Mouse (Mus musculus) urinary bladder, postnatal 4 days (tissue): ENCODE measurements around the gene Hist1h4h.
A peak's percentile ranks its signal among the peaks of the same experiment; 100 is the strongest.

Experiments
- DNase-seq, 2 experiments: peaks; one replicate each; pipeline ENCODE4 v3.0.0; 2021 to 2022; ENCODE audit warnings: low spot score in 2 of 2

Hist1h4h gene

DNA sequence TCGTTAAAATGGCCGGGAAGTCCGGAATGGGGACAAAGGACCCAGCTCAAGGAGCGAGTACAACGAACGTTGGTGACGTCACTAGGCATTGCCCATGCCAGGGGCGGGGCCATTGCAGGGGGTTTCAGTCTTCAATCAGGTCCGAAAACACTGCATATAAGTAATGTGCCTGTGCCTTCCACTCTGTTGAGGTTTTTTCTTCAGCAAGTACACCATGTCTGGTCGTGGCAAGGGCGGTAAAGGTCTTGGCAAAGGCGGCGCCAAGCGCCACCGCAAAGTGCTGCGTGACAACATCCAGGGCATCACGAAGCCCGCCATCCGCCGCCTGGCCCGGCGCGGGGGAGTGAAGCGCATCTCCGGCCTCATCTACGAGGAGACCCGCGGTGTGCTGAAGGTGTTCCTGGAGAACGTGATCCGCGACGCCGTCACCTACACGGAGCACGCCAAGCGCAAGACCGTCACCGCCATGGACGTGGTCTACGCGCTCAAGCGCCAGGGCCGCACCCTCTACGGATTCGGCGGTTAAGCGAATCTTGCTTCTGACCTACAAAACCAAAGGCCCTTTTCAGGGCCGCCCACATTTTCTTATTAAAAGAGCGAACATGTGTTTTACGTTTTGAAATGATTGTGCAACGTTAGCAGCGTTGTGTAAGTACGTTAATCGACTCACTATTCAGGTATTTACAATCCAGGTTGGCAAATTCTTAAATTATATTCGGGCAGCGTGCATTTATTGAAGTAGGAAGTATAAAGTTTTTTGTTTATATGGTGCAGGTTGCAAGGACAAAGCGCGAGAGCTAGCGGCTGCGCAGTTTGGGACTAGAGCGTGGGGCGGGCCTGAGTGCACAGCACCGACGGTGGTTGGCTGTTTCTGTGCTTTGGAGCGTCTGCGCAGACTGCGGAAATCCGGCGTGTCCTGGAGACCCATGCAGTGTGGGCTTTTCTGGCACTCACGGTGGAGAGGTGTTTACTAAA, at the start of gene Hist1h4h:
Gene Hist1h4h, plus strand, starts transcription at position 150 of the 975 bp plus-strand sequence.
- DNase-seq: peak; percentile 95

DNA sequence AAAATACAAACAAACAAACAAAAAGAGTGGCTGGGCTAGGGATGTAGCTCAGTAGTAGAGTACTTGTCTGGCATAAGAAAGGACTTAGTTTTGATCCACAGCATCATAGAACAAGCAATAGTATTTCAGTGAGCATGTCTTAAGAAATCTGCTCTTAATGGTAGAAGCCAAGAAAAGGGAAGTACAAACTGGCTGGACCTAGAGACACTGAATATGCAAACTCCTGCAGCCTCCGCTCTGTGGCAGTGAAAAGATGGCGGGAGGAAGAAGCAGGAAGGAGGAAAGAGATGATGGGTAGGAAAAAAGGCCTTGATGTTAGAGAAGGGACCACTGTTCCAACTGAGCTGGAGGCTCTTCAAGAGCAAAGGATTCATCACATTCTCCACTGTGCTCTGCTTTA, 47.7 kb upstream of the Hist1h4h start:
- DNase-seq: no peak

DNA sequence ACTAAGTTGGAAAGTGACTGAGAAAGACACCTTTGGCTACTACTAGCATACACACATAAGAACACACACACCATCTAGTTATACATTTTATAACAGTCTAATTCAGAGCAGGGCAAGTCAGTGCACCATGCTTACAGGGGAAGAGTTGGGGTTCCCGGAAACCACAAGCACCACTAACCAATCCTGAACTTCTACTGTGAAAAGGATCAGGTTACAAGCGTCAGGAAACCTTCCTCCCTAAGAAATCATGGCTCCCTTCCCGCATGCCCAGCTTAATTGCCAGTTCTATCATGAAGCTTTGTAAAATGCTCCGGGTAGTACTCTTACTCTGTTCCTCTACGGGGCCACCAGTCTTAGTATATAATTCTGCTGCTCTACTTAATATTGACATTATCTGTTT, 45.6 kb upstream of the Hist1h4h start:
- no peak for DNase-seq

DNA sequence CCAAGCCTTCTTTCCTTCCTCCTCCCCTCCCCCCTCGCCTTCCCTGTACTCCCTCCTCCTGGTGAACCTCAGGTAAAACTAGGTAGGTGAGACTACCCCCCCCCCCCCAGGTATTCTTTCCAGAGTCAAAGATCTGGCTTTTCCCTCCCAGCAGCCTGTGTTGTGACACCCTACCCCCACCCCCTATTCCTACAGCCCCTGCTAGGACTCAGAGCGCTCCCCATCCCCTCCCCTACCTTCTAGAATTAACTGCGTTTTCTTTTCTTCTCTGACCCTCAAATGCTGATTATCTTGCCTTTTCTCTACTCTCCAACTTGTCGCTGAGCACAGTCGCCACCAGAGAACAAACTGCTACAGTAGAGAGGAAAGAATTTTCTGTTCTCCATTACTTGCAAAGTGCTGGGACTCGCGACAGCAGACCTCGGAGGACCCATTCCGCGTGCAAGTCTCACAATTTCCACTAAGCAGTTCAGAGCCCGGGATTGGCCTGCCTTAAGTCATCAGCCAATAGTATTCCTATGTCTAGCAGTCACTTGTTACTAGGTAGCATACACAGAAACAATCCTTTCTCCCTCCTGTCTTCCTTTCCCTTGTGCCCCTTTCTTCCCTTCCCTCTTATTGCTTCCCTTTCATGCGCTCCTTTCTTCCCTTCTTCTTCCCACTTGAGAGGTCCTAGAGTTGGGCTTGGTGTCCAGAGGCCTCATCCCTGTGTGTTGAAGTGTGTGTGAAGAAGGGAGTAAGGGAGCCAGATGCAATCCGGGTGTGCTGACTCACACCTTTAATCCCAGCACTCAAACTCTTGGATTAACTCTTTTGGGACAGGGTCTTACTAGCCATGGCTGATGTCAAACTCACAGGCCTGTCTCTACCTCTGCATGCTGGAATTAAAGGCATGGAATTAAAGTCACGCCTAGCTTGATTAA, 42.2 kb upstream of the Hist1h4h start, which contains the start of gene Btn2a2:
Gene Btn2a2, minus strand, starts transcription at position 458 of the 923 bp plus-strand sequence.
- DNase-seq: peak; percentile 41 to 61

DNA sequence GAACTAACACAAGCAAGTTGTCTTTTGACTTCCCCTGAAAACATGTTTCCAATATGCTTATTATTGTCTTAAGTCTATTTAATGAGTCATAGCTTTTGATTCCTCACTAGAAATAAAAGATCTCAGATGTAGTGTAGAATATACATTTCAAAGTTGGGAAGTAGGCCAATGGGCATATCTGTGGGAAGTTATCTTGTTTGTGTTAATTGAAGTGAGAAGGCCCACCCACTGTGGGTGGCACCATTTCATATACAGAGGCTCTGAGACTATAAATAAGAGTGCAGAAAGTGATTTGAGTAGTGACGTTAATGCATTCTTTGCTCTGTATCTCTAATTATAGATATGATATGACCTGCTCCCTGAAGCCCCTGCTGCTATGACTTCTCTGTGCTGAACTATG, 40.0 kb upstream of the Hist1h4h start:
- DNase-seq: no peak

DNA sequence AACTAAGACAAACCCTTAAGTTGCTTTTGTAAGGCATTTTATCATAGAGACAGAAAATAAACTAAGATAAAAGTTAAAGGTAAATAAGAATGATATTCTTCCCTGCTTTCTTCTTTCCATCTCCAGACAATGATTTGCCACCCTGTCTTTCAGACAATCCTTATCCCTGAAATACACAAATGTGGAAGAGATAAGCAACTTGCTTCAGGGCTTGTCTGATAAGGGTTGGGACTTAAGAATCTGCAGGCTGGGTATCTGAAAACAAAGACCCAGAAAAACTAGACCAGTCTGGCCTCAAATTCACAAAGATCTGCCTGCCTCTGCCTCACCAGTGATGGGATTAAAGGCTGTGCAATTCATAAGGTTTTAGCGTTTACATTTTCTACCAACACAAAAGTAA, 39.6 kb upstream of the Hist1h4h start:
- no peak for DNase-seq

DNA sequence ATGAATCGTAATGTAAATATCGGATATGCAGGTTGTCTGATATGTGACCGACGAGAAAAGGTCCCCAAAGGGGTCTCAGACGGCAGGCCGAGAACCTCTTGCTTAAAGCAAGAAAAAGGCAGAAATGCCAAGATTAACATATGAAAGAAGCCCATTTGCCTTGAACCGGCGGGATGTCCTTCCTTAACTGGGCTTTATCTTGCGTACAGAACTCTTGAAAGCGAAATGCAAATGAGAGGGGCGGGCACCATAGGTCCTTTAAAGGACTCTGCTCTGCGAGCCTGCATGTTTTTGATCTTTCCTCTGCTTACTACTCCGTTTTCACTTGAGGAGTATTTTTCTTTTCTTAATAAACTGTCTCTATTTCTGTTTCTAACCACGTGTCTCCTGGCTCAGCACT, 38.9 kb upstream of the Hist1h4h start:
- no peak for DNase-seq

DNA sequence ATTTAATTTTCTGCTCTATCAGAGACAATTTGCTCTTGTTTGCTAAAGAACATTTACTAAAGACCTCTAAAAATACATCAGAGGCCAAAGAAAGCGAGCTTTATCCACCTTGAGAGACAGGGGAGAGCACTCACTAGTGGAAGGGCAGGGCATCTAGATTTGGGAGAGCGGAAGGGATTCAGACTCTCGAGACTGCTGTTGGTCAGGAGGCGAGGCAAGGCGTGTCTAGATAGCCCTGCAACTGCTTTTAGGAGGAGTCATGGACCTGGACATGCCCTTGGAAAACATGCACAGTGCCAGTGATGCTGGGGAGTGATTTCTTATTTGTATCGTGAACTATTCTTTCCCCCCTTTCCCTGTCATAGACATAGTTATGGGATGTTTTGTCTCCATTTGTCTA, 35.3 kb upstream of the Hist1h4h start:
- no peak for DNase-seq

DNA sequence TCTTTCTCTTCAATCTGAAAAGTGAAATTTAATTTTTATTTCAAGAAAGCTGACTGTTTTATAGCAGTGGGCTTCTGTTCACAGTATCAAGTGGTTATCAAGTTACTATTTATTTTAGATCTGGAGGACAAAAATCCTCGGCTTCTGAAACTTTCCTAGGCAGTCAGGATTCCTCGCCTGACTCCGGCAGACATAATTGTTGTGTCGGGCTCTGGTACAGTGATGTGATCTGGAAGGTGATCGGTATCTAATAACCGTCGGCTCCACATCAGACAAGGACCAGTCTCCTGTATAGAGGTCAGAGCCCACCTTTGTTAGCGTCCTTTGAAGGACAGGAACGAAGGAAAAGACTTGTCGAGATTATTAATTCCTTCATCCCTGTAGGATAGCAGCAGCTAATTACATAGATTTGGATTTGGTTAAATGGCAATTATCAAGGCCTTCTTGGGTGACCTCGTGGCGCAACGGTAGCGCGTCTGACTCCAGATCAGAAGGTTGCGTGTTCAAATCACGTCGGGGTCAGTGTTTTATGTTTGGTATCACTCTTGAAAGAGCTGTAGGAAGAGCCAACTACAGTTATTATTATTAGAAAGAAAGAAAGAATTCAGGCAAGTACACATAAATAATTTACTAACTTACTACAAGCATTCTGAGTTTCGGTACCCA, 33.1 kb upstream of the Hist1h4h start:
- no peak for DNase-seq

DNA sequence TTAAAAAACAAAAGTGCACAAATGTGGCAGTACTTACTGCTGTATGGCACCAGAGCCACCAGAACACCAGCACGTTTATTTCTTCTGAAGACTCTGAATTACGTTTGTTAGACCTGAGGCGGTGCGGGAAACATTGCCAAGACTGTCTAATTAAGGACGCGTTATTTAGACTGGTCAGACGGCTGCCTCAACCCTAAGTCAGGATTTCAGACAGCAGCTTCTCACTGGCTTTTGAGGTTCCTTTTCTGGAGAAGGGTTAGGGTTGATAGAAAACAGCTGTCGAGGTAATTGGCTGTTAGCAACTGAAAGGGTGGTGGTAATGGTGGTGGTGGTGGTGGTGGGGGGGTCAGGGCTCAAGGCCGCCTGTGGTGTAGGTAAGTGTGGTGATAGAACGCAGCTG, 32.2 kb upstream of the Hist1h4h start:
- no peak for DNase-seq

DNA sequence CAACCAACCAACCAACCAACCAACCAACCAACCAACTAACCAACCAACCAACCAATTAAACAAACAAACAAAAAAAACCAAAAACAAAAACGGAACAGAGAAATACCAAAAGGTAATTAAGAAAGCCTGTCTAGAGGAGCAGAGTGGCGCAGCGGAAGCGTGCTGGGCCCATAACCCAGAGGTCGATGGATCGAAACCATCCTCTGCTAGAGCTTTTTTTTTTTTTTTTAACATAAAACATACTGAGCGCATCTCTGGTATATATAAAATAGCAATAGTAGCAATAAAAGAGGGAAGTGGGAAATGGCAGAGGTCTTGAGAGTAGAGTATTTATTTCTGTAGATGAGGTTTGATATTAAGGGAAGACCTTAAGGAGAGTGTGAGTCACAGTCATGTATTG, 30.9 kb upstream of the Hist1h4h start:
- no peak for DNase-seq

DNA sequence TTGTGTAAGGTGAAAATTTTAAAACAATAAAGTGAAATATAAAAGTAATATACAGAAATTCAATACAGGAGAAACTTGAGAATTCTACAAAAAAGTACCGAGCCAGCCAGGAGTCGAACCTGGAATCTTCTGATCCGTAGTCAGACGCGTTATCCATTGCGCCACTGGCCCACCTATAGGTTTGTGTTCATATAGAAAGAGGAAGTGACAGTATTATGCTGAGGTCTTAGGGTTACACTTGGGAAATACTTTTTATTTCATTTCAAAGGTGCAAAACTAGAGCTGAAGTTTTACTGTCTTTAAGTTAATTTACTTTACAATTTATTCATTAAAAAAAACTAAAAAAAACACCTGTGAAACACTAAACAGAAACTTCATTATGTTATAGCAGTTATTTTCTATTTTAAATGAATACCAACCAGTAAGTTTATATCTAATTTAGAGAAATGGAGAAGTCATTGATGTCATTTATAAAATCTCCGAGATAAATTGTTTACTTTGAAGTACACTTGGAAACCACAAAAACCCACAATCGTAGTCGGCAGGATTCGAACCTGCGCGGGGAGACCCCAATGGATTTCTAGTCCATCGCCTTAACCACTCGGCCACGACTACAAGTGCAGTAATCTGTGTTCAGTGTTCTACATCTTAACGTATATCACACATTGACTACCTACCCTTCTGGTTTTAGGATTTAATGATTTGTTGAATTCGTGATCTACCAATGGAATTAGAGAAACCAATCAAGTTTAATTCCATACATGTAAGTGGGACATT, 30.2 kb upstream of the Hist1h4h start:
- DNase-seq: no peak

DNA sequence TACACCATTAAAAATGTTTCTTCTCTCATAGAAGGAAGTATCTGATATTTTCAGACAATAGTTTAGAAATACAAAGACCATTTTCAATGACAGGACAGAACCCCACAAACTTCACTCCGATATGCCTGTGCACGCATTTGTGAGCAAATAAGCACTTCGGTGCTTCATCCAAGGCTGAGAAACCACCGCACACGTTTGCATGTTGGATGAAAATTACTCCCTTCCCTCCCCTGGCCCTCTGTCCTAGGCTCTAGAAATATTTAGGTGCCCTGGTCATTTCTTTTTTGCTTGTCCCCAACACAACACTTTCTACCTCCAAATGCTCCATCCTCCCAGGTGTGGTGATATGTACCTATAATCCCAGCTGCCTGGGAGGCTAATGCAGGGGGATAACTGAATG, 29.3 kb upstream of the Hist1h4h start:
- DNase-seq: no peak

DNA sequence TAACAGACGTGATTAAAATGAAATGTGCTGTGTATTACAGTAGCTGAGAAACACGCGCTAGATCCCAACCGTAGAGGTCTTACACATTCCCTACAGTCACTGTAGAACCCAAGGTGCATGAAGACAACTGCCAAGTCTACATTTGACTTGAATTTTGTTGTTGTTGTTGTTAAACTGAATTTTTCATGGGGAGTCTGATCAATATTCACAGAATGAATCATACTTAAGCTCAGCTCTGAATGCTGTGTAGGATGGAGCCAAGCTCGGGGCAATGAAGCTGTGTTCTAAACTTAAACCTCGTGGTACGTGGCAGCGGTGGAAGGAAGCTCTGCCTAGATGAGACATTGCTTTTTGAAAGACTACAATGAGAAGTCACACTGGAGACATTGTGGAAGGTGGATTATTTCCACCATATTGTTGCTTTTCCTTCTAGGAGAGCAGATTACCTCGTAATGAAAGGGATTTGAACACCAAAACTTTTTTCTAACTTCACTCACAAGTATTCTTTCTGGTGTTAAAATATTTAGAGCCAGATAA, 28.8 kb upstream of the Hist1h4h start:
- no peak for DNase-seq

DNA sequence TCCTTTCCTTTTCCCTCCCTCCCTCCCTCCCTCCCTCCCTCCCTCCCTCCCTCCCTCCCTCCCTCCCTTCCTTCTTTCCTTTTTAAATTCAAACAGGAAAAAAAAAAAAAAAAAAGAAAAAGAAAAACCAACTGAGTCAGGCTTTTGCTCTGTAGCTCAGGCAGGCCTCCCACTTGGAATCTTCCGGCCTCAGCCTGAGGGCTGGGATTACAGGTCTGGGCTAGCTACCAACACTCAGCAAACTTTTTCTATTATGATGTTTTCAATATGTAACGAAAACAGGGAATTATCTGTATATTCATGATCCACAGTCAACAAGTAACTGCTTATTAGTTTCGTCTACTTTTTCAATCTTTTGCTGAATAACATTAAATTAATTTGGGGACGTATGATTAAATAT, 27.9 kb upstream of the Hist1h4h start:
- DNase-seq: no peak

DNA sequence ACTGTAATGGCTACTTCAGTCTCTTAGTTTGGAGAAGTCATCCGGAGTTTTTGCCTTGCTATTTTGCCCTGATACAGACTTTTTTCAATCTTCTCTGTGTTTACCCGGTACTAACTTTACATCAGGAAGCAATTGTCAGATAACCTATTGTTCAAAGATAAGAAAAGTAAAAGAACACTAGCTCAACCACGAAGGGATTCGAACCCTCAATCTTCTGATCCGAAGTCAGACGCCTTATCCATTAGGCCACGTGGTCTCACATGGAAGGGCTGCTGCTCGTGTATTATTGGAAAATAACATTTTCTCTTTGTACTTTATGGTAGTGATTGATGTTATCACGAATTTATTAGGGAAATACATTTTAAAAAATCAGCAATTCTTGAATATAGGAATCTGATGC, 27.1 kb upstream of the Hist1h4h start:
- no peak for DNase-seq

DNA sequence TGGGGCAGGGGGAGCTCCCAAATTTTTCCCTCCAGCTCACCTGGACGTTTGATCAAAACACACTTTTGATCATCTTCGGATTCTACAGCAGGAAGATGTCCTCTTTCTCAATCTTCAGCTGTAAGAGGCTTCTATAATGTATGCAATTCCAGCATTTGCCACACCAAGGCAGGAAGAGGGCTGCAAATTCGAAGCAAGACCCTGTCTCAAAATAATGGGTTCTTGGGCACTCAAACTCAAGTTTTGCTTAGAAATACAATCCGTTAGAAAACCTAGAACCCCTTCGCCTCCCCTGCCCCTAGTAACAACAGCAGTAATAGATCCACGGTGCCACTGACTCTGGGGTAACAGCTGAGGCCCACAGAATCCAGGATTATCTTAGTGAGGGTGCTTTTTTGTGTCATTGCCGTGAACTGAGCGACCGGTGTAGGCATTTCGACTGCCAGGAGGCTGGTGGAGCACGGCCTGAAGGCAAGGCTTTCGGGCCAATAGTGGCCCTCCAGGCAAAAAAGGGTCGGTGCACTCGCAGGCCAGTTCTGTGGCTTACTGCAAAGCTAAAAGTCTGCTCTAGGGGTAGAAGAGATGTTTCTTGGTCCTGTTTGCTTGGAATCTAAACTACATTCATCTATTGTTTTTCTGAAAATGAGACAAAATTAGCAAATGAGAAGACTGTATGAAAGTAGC, 25.0 kb upstream of the Hist1h4h start:
- no peak for DNase-seq

DNA sequence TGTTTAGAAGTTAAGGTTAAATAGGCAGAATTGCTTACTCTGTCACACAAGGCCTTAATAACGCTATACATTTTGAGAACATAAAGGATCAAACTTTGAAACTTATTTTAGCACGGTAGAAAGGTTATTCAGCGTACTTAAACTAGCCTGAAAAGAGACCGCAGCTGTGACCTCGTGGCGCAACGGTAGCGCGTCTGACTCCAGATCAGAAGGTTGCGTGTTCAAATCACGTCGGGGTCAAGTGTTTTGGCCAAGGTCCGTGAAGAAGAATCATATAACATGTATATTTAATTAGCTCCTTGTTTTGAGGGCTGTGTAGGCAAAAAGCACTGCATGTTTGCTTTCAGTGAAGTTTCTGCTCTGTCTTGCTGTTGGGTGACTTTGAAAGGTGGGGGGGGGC, 24.5 kb upstream of the Hist1h4h start:
- peak in 1 of 2 experiments; percentile 61 for DNase-seq

DNA sequence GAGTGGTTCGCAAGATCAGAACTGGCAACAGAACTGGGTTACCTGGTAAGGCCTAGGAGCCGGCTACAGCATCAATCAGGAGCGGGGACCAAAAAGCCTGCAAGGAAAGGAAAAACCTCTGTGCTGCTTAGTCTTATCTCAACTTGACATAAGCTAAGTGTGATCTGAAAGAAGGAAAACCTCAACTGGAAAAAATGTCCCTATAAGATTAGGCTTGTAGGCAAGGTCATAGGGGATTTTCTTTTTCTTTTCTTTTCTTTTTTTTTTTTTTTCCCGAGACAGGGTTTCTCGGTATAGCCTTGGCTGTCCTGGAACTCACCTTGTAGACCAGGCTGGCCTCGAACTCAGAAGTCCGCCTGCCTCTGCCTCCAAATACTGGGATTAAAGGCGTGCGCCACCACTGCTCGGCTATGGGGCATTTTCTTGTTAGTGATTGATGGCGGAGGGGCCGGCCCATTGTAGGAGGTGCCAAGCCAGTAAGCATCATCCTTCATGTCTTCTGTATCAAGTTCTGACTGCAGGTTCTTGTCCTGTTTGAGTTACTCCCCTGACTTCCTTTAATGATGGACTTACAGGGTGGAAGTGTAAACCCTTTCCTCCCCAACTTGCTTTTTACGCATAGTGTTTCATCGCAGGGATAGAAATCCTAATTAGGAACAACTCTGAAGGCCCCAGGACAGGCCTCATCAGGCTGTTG, 23.9 kb upstream of the Hist1h4h start:
- DNase-seq: no peak

DNA sequence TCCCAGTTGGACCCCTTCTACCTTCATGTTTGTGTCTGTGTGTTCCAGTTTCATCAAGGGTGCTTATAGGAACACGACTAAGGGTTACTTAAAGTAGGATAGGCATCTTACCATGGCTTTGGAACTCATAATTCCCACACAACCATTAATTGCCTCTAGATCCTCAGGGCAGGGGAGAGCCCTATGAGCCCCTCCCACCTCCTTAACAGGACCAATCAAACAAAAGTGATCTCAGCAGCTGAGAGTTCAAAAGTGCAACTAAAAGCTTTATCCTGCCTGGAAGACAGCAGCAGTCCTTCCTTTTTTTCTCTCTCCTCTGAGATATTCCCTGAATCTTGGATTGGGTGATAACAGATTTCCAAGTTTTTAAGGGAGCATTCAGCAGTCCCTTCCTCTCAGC, 20.7 kb upstream of the Hist1h4h start:
- DNase-seq: no peak
